Mouse (Mus musculus): Measurements from ENCODE around the gene Golm1. TPM values are rescaled to one million over a fixed set of nuclear protein-coding genes. Genes with fewer than 3 reads are reported as not detected.
A peak's percentile ranks its signal among the peaks of the same experiment; 100 is the strongest.

Gene Golm1
- polyA plus RNA-seq, 1 experiment from 2014 or later: 44.4 TPM

GRCm38 (mm10) chr13:59674215-59674614 lies 1.4 kb downstream of the Golm1 start:
- Histone ChIP-seq H3K4me2 (peak overlapping the region; percentile 81), H3K27ac (replicated peaks) (peak overlapping the region; percentile 85), H3K4me3 (peak overlapping the region; percentile 80), H3K4me1 (replicated peaks) (peaks cover 45% of the 10 kb centered on the region), H3K36me3 (no peaks in the 10 kb centered on the region), H3K9ac (peak overlapping the region; percentile 89), H3K27me3 (no peaks in the 10 kb centered on the region), H3K9me3 (no peaks in the 10 kb centered on the region)
- ATAC-seq (ENCODE audit: low read depth): no peak
- WGBS: 1% methylated on average over 3 of the region's 3 CpGs

- H3K4me3 ChIP-seq: peak overlapping the region; percentile 80
- H3K36me3 ChIP-seq: no peaks in the 10 kb centered on the region
- H3K9ac ChIP-seq: peak overlapping the region; percentile 69
- 18% methylated on average over 7 of the region's 7 CpGs for WGBS
- no peaks in the 10 kb centered on the region for H3K27me3 ChIP-seq
- H3K27ac ChIP-seq (replicated peaks): peak overlapping the region; percentile 85
- no peaks in the 10 kb centered on the region for H3K9me3 ChIP-seq
- H3K4me2 ChIP-seq: peak overlapping the region; percentile 81
- ATAC-seq (ENCODE audit: low read depth): no peak
- H3K4me1 ChIP-seq (replicated peaks): peaks cover 45% of the 10 kb centered on the region
Measured at GRCm38 (mm10) chr13:59673597-59673996, 2.0 kb downstream of the Golm1 start.

- Histone ChIP-seq H3K36me3 (0 out of 2 replicates have a peak, but pooled peaks cover under 1% of the 10 kb centered on the region), H3K4me2 (0 out of 2 replicates have a peak overlapping the region, but pooled peaks have one; percentile 18), H3K9ac (no peak overlapping the region), H3K4me3 (no peak overlapping the region), H3K9me3 (no peaks in the 10 kb centered on the region), H3K4me1 (replicated peaks) (peaks cover 50% of the 10 kb centered on the region), H3K27me3 (no peaks in the 10 kb centered on the region), H3K27ac (replicated peaks) (peak overlapping the region; percentile 62)
- ATAC-seq (ENCODE audit: low read depth): no peak
- 56% methylated on average over 6 of the region's 6 CpGs for WGBS
Measured at GRCm38 (mm10) chr13:59672248-59672647, 3.4 kb downstream of the Golm1 start.

- H3K9ac ChIP-seq: 0 out of 2 replicates have a peak overlapping the region, but pooled peaks have one; percentile 34
- peak overlapping the region; percentile 18; the same call in 1 of the 2 replicates for H3K4me2 ChIP-seq
- WGBS: 58% methylated on average over 2 of the region's 2 CpGs
- no peaks in the 10 kb centered on the region for H3K27me3 ChIP-seq
- ATAC-seq (ENCODE audit: low read depth): no peak
- H3K27ac ChIP-seq (replicated peaks): peak overlapping the region; percentile 62
- H3K9me3 ChIP-seq: no peaks in the 10 kb centered on the region
- H3K4me3 ChIP-seq: no peak overlapping the region
- H3K36me3 ChIP-seq: 0 out of 2 replicates have a peak, but pooled peaks cover 6% of the 10 kb centered on the region
- peaks cover 50% of the 10 kb centered on the region for H3K4me1 ChIP-seq (replicated peaks)
Measured at GRCm38 (mm10) chr13:59671521-59671920, 4.1 kb downstream of the Golm1 start.

GRCm38 (mm10) chr13:59669946-59670345 lies 5.7 kb downstream of the Golm1 start:
- Histone ChIP-seq H3K27me3 (no peaks in the 10 kb centered on the region), H3K4me1 (replicated peaks) (peaks cover 50% of the 10 kb centered on the region), H3K4me2 (no peak overlapping the region), H3K4me3 (no peak overlapping the region), H3K36me3 (peaks cover 11% of the 10 kb centered on the region), H3K27ac (replicated peaks) (no peak overlapping the region), H3K9ac (no peak overlapping the region), H3K9me3 (no peaks in the 10 kb centered on the region)
- no peak for ATAC-seq (ENCODE audit: low read depth)
- WGBS: 76% methylated on average over 10 of the region's 10 CpGs

GRCm38 (mm10) chr13:59668501-59669093 lies 7.0 kb downstream of the Golm1 start:
- Histone ChIP-seq H3K4me1 (replicated peaks) (peaks cover 38% of the 10 kb centered on the region), H3K36me3 (peaks cover 24% of the 10 kb centered on the region), H3K27me3 (no peaks in the 10 kb centered on the region), H3K9me3 (no peaks in the 10 kb centered on the region), H3K4me2 (no peak overlapping the region), H3K4me3 (no peak overlapping the region), H3K9ac (no peak overlapping the region), H3K27ac (replicated peaks) (no peak overlapping the region)
- no peak for ATAC-seq (ENCODE audit: low read depth)
- WGBS: 80% methylated on average over 11 of the region's 11 CpGs

- no peak overlapping the region for H3K4me3 ChIP-seq
- no peaks in the 10 kb centered on the region for H3K27me3 ChIP-seq
- no peak overlapping the region for H3K4me2 ChIP-seq
- no peak overlapping the region for H3K9ac ChIP-seq
- peaks cover 32% of the 10 kb centered on the region for H3K4me1 ChIP-seq (replicated peaks)
- ATAC-seq (ENCODE audit: low read depth): no peak
- no peak overlapping the region for H3K27ac ChIP-seq (replicated peaks)
- no peaks in the 10 kb centered on the region for H3K9me3 ChIP-seq
- H3K36me3 ChIP-seq: peaks cover 31% of the 10 kb centered on the region
- WGBS: 85% methylated on average over 5 of the region's 5 CpGs
Measured at GRCm38 (mm10) chr13:59667763-59668162, 7.8 kb downstream of the Golm1 start.

- Histone ChIP-seq H3K9ac (no peak overlapping the region), H3K4me2 (no peak overlapping the region), H3K36me3 (peaks cover 60% of the 10 kb centered on the region), H3K27ac (replicated peaks) (no peak overlapping the region), H3K4me3 (no peak overlapping the region), H3K4me1 (replicated peaks) (peaks cover 5% of the 10 kb centered on the region; the same call in 1 of the 2 replicates), H3K27me3 (no peaks in the 10 kb centered on the region), H3K9me3 (no peaks in the 10 kb centered on the region)
- ATAC-seq (ENCODE audit: low read depth): no peak
- 92% methylated on average over 19 of the region's 19 CpGs for WGBS
Measured at GRCm38 (mm10) chr13:59663939-59664712, 11.5 kb downstream of the Golm1 start.

- no peak overlapping the region for H3K4me3 ChIP-seq
- 95% methylated on average over 12 of the region's 12 CpGs for WGBS
- H3K27me3 ChIP-seq: no peaks in the 10 kb centered on the region
- H3K36me3 ChIP-seq: peaks cover 68% of the 10 kb centered on the region
- H3K4me2 ChIP-seq: no peak overlapping the region
- H3K27ac ChIP-seq (replicated peaks): no peak overlapping the region
- no peak overlapping the region for H3K9ac ChIP-seq
- no peak for ATAC-seq (ENCODE audit: low read depth)
- peaks cover 5% of the 10 kb centered on the region for H3K4me1 ChIP-seq (replicated peaks)
- no peaks in the 10 kb centered on the region for H3K9me3 ChIP-seq
Measured at GRCm38 (mm10) chr13:59661966-59662365, 13.6 kb downstream of the Golm1 start.

- H3K9ac ChIP-seq: no peak overlapping the region
- H3K27me3 ChIP-seq: no peaks in the 10 kb centered on the region
- peaks cover 66% of the 10 kb centered on the region for H3K36me3 ChIP-seq
- no peak overlapping the region for H3K27ac ChIP-seq (replicated peaks)
- no peak overlapping the region for H3K4me3 ChIP-seq
- no peak for ATAC-seq (ENCODE audit: low read depth)
- H3K4me2 ChIP-seq: no peak overlapping the region
- no peaks in the 10 kb centered on the region for H3K9me3 ChIP-seq
- WGBS: 94% methylated on average over 8 of the region's 8 CpGs
- H3K4me1 ChIP-seq (replicated peaks): peaks cover 10% of the 10 kb centered on the region
Measured at GRCm38 (mm10) chr13:59661387-59661786, 14.2 kb downstream of the Golm1 start.

- Histone ChIP-seq H3K27ac (replicated peaks) (no peak overlapping the region), H3K36me3 (peaks cover 66% of the 10 kb centered on the region)
Measured at GRCm38 (mm10) chr13:59660371-59660770, 15.2 kb downstream of the Golm1 start.

GRCm38 (mm10) chr13:59657781-59658180 lies 17.8 kb downstream of the Golm1 start:
- Histone ChIP-seq H3K27me3 (no peaks in the 10 kb centered on the region), H3K9me3 (no peaks in the 10 kb centered on the region), H3K9ac (no peak overlapping the region), H3K4me1 (replicated peaks) (peaks cover 33% of the 10 kb centered on the region), H3K27ac (replicated peaks) (no peak overlapping the region), H3K36me3 (peaks cover 41% of the 10 kb centered on the region), H3K4me3 (no peak overlapping the region), H3K4me2 (no peak overlapping the region)
- 80% methylated on average over 5 of the region's 5 CpGs for WGBS
- no peak for ATAC-seq (ENCODE audit: low read depth)

More at GRCm38 (mm10) chr13:59660371-59660770, 15.2 kb downstream of the Golm1 start:
- Histone ChIP-seq H3K9ac (no peak overlapping the region), H3K4me3 (no peak overlapping the region), H3K9me3 (no peaks in the 10 kb centered on the region), H3K4me2 (no peak overlapping the region), H3K27me3 (no peaks in the 10 kb centered on the region), H3K4me1 (replicated peaks) (peaks cover 13% of the 10 kb centered on the region)
- ATAC-seq (ENCODE audit: low read depth): no peak
- 98% methylated on average over 3 of the region's 3 CpGs for WGBS

Measured in neural tube, embryonic 13.5 days (tissue).